Mouse (Mus musculus): ENCODE measurements around the gene Hadha.

Gene Hadha

GRCm38 (mm10) chr5:30154013-30154412 lies 949 bp downstream of the Hadha start:
- no peak for DNase-seq (ENCODE audit: extremely low spot score, low spot score)

- no peak for DNase-seq (ENCODE audit: extremely low spot score, low spot score)
Observed at GRCm38 (mm10) chr5:30153222-30153621, 1.7 kb downstream of the Hadha start.

- DNase-seq (ENCODE audit: extremely low spot score, low spot score) = no peak
Observed at GRCm38 (mm10) chr5:30152413-30152812, 2.5 kb downstream of the Hadha start.

- DNase-seq (ENCODE audit: extremely low spot score, low spot score) = no peak
Observed at GRCm38 (mm10) chr5:30152007-30152406, 3.0 kb downstream of the Hadha start.

- no peak for DNase-seq (ENCODE audit: extremely low spot score, low spot score)
Observed at GRCm38 (mm10) chr5:30148133-30148920, 6.6 kb downstream of the Hadha start.

- no peak for DNase-seq (ENCODE audit: extremely low spot score, low spot score)
Observed at GRCm38 (mm10) chr5:30146526-30146925, 8.4 kb downstream of the Hadha start.

GRCm38 (mm10) chr5:30138193-30138592 lies 16.8 kb downstream of the Hadha start:
- no peak for DNase-seq (ENCODE audit: extremely low spot score, low spot score)

- no peak for DNase-seq (ENCODE audit: extremely low spot score, low spot score)
Observed at GRCm38 (mm10) chr5:30137271-30137670, 17.7 kb downstream of the Hadha start.

- DNase-seq (ENCODE audit: extremely low spot score, low spot score) = no peak
Observed at GRCm38 (mm10) chr5:30135711-30136231, 19.2 kb downstream of the Hadha start.

GRCm38 (mm10) chr5:30132173-30132572 lies 22.8 kb downstream of the Hadha start:
- DNase-seq (ENCODE audit: extremely low spot score, low spot score) = no peak

- DNase-seq (ENCODE audit: extremely low spot score, low spot score) = no peak
Observed at GRCm38 (mm10) chr5:30131246-30131645, 23.7 kb downstream of the Hadha start.

GRCm38 (mm10) chr5:30128680-30129079 lies 26.3 kb downstream of the Hadha start:
- no peak for DNase-seq (ENCODE audit: extremely low spot score, low spot score)

GRCm38 (mm10) chr5:30127921-30128597 lies 26.9 kb downstream of the Hadha start:
- no peak for DNase-seq (ENCODE audit: extremely low spot score, low spot score)

- DNase-seq (ENCODE audit: extremely low spot score, low spot score) = no peak
Observed at GRCm38 (mm10) chr5:30126756-30127155, 28.2 kb downstream of the Hadha start.

- no peak for DNase-seq (ENCODE audit: extremely low spot score, low spot score)
Observed at GRCm38 (mm10) chr5:30125587-30125986, 29.4 kb downstream of the Hadha start.

GRCm38 (mm10) chr5:30122481-30122880 lies 32.5 kb downstream of the Hadha start:
- no peak for DNase-seq (ENCODE audit: extremely low spot score, low spot score)

- DNase-seq (ENCODE audit: extremely low spot score, low spot score) = no peak
Observed at GRCm38 (mm10) chr5:30120106-30120505, 34.9 kb downstream of the Hadha start.

- no peak for DNase-seq (ENCODE audit: extremely low spot score, low spot score)
Observed at GRCm38 (mm10) chr5:30119163-30119562, 35.8 kb downstream of the Hadha start.

GRCm38 (mm10) chr5:30118018-30118417 lies 36.9 kb downstream of the Hadha start:
- no peak for DNase-seq (ENCODE audit: extremely low spot score, low spot score)

- no peak for DNase-seq (ENCODE audit: extremely low spot score, low spot score)
Observed at GRCm38 (mm10) chr5:30115718-30116117, 39.2 kb downstream of the Hadha start.

GRCm38 (mm10) chr5:30114761-30115140 lies 40.2 kb downstream of the Hadha start:
- no peak for DNase-seq (ENCODE audit: extremely low spot score, low spot score)

GRCm38 (mm10) chr5:30113881-30114760 lies 40.8 kb downstream of the Hadha start:
- peak; percentile 80 for DNase-seq (ENCODE audit: extremely low spot score, low spot score)
